ENCODE assay signal across 14 mouse cellular contexts in the genomic region with DNA sequence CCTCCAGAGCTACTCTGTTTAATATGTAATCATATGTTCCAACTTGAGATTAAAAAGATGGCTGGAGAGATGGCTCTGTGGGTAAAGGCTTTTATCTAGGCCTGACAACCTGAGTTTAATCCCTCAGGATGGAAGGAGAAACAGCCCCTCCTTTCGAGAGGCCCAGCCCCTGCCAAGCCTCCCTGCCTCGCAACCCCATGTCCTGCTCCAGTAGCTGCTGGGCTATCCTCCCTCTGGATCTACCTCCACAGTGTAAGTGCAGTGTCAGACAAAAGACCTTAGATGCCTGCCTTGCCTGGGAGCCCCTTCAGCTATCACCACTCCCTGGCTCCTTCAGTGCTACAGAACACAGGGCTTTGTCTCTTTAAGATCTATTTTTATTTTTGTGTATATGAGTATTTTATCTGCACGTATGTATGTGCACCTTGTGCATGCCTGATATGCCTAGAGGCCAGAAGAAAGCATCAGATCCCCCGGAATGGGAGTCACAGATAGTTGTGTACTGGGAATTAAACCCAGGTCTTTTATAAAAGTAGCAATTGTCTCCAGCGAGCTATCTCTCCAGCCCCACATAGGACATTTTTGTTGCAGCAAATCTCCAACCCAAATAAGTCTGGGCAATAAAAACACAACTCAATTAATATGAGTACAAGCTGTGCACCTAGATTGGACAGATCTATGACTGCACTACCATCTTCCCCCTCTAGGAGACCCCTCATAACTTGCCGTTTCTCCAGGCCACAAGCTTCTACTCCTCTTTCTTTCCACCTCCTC.
A peak's percentile ranks its signal among the peaks of the same experiment; 100 is the strongest.
DNase-seq lines count a peak whose midpoint lies in the region; ATAC-seq and TF ChIP-seq lines count a peak whose summit lies in the region.
"Had no signal": no experiment of that assay in that cellular context is flagged by ENCODE, and none has a peak within 500 bp of the region (broad histone marks: within the 10 kb centered on the region; RNA-seq: fewer than 3 reads in every experiment).

No protein-coding gene starts in this region.

- no peak for DNase-seq in heart, postnatal 0 days (ENCODE audit: low spot score)
- DNase-seq in heart, postnatal 36 days: no peak
- peak; percentile 20 for DNase-seq in A20 (ENCODE audit: low read depth, low spot score)
- no peak for DNase-seq in hindbrain, postnatal 0 days (ENCODE audit: low spot score)
- no peak for DNase-seq in midbrain, embryonic 11.5 days (ENCODE audit: low spot score, missing footprints)
- DNase-seq in adrenal gland, postnatal 4 days (ENCODE audit: low spot score in 2 of 2): no peak
- no peak for DNase-seq in frontal cortex, postnatal 25 days (ENCODE audit: low spot score in 2 of 2)
- DNase-seq: cerebellum, adult 9-10 months; kidney, adult 8-10 months; layer of hippocampus, adult 9-11 months; right cerebral cortex, postnatal 4 days had no signal

- 0 out of 2 replicates have a peak, but pooled peaks cover under 1% of the 10 kb centered on the region for H3K4me1 ChIP-seq in heart, postnatal 0 days (ENCODE audit: control insufficient read depth, insufficient read depth)
- H3K4me1 ChIP-seq in hindbrain, postnatal 0 days (ENCODE audit: insufficient read depth, low read length): peaks cover 16% of the 10 kb centered on the region
- peaks cover 68% of the 10 kb centered on the region for H3K4me1 ChIP-seq in midbrain, embryonic 11.5 days (ENCODE audit: control insufficient read depth, insufficient read depth, low read length)
- H3K4me1 ChIP-seq: lung, embryonic 15.5 days; stomach, embryonic 15.5 days had no signal

- H3K27me3 ChIP-seq in heart, postnatal 0 days (ENCODE audit: control insufficient read depth, insufficient read depth, low read length): 0 out of 2 replicates have a peak, but pooled peaks cover 6% of the 10 kb centered on the region
- H3K27me3 ChIP-seq in hindbrain, postnatal 0 days (ENCODE audit: insufficient read depth, low read length): no peaks in the 10 kb centered on the region
- H3K27me3 ChIP-seq in midbrain, embryonic 11.5 days (ENCODE audit: control insufficient read depth, insufficient read depth, low read length): no peaks in the 10 kb centered on the region
- H3K27me3 ChIP-seq: lung, embryonic 15.5 days; stomach, embryonic 15.5 days had no signal

- no peaks in the 10 kb centered on the region for H3K9me3 ChIP-seq in heart, postnatal 0 days (replicated peaks; ENCODE audit: control insufficient read depth, low read length)
- no peaks in the 10 kb centered on the region for H3K9me3 ChIP-seq in hindbrain, postnatal 0 days (ENCODE audit: low read length)
- no peaks in the 10 kb centered on the region for H3K9me3 ChIP-seq in midbrain, embryonic 11.5 days (ENCODE audit: control insufficient read depth, low read length)
- H3K9me3 ChIP-seq: lung, embryonic 15.5 days; stomach, embryonic 15.5 days had no signal

- intact Hi-C loops in heart, postnatal 36 days (cut with DNase I): no loop called here

- TF ChIP-seq CTCF in heart, postnatal 0 days (IDR thresholded peaks at IDR 0.05; ENCODE audit: low read depth): 0 out of 2 replicates have a peak, but pooled peaks have one; percentile 11
- peak; percentile 47 for TF ChIP-seq CTCF in hindbrain, postnatal 0 days (IDR thresholded peaks at IDR 0.05; ENCODE audit: low read depth)

- H3K4me3 ChIP-seq in heart, postnatal 0 days (ENCODE audit: low read depth, low read length): no peak overlapping the region
- no peak overlapping the region for H3K4me3 ChIP-seq in hindbrain, postnatal 0 days (ENCODE audit: low read length)
- H3K4me3 ChIP-seq in midbrain, embryonic 11.5 days (ENCODE audit: low read depth, low read length): no peak overlapping the region
- H3K4me3 ChIP-seq: lung, embryonic 15.5 days; stomach, embryonic 15.5 days had no signal

- no peak for TF ChIP-seq EP300 in heart, postnatal 0 days (IDR thresholded peaks at IDR 0.05; ENCODE audit: low read depth)

- no peak for ATAC-seq in heart, postnatal 0 days (ENCODE audit: insufficient read depth, low read depth)
- ATAC-seq in hindbrain, postnatal 0 days: no peak
- no peak for ATAC-seq in midbrain, embryonic 11.5 days (ENCODE audit: low FRiP score)
- ATAC-seq in erythroblast, adult 5-6 weeks (replicated peaks; ENCODE audit: low FRiP score, poor library complexity, severe bottlenecking): no peak

- H3K9ac ChIP-seq in heart, postnatal 0 days (replicated peaks; ENCODE audit: low read depth, low read length): no peak overlapping the region
- no peak overlapping the region for H3K9ac ChIP-seq in hindbrain, postnatal 0 days (replicated peaks; ENCODE audit: low read length)
- no peak overlapping the region for H3K9ac ChIP-seq in midbrain, embryonic 11.5 days (ENCODE audit: low read length)
- H3K9ac ChIP-seq: lung, embryonic 15.5 days; stomach, embryonic 15.5 days had no signal

- no peak overlapping the region for H3K27ac ChIP-seq in heart, postnatal 0 days (ENCODE audit: low read depth)
- H3K27ac ChIP-seq in hindbrain, postnatal 0 days: no peak overlapping the region
- peak overlapping the region; percentile 56 for H3K27ac ChIP-seq in midbrain, embryonic 11.5 days (ENCODE audit: low read depth, low read length)
- H3K27ac ChIP-seq: lung, embryonic 15.5 days; stomach, embryonic 15.5 days had no signal

- H3K4me2 ChIP-seq in heart, postnatal 0 days (ENCODE audit: low read depth, low read length): no peak overlapping the region
- no peak overlapping the region for H3K4me2 ChIP-seq in hindbrain, postnatal 0 days (ENCODE audit: low read depth, low read length)
- H3K4me2 ChIP-seq in midbrain, embryonic 11.5 days: no peak overlapping the region
- H3K4me2 ChIP-seq: lung, embryonic 15.5 days; stomach, embryonic 15.5 days had no signal

- WGBS in heart, postnatal 0 days: 65% methylated on average over 6 of the region's 6 CpGs
- 71% methylated on average over 6 of the region's 6 CpGs for WGBS in hindbrain, postnatal 0 days
- 48% methylated on average over 6 of the region's 6 CpGs for WGBS in midbrain, embryonic 11.5 days

- H3K36me3 ChIP-seq in heart, postnatal 0 days (replicated peaks; ENCODE audit: control insufficient read depth, insufficient read depth, low read length): no peaks in the 10 kb centered on the region
- H3K36me3 ChIP-seq in hindbrain, postnatal 0 days (ENCODE audit: insufficient read depth, low read length): no peaks in the 10 kb centered on the region
- peaks cover 11% of the 10 kb centered on the region for H3K36me3 ChIP-seq in midbrain, embryonic 11.5 days (ENCODE audit: control insufficient read depth, insufficient read depth, low read length)
- H3K36me3 ChIP-seq: lung, embryonic 15.5 days; stomach, embryonic 15.5 days had no signal
